Mouse (Mus musculus) heart, postnatal 14 days (tissue): Measurements from ENCODE around the gene Atg2a. TPM values are rescaled to one million over a fixed set of nuclear protein-coding genes. Genes with fewer than 3 reads are reported as not detected.
"Not testable (repeated sequence)": the region's sequence is repeated elsewhere in the genome, so short reads cannot be mapped to it uniquely, and the experiment has no call there.

Source experiments
- DNase-seq, 2 experiments: peaks; one replicate each; pipeline ENCODE4 v3.0.0; 2021 to 2022
- intact Hi-C: fragments of 180-260 bp; cut with DNase I; formaldehyde crosslinking; loops from one replicate; pipeline ENCODE4 v1.15.1; 2025
- total RNA-seq, 2 experiments: library from RNA; stranded (reverse); gene quantifications; 2 replicates each; pipeline ENCODE4 v1.2.3; 2021

The Atg2a gene
- total RNA-seq, 2 experiments from 2014 or later, result 20.4 to 22.7 TPM

GRCm38 (mm10) chr19:6289696-6290238 lies 48.3 kb downstream of the Atg2a start:
- no peak for DNase-seq
- intact Hi-C loops, result no loop called here

GRCm38 (mm10) chr19:6290720-6291116 lies 49.2 kb downstream of the Atg2a start:
- not testable (repeated sequence) for DNase-seq
- intact Hi-C loops, result loop anchor here (1.0 kb wide), 1 partner anchor 9 kb away; no protein-coding TSS in a partner anchor

GRCm38 (mm10) chr19:6291117-6291781 lies 49.8 kb downstream of the Atg2a start:
- intact Hi-C loops, result loop anchor here (1.0 kb wide), 1 partner anchor 8 kb away; no protein-coding TSS in a partner anchor
- DNase-seq, result peak; percentile 57 to 64

- DNase-seq, result no peak
- intact Hi-C loops, result loop anchor here (2.0 kb wide), 1 partner anchor 15 kb away; the partner anchor contains the start of gene Ehd1
These were observed 50.8 kb downstream of the Atg2a start for GRCm38 (mm10) chr19:6292262-6292661.

GRCm38 (mm10) chr19:6294301-6294700 lies 52.8 kb downstream of the Atg2a start:
- intact Hi-C loops, result no loop called here
- no peak for DNase-seq

- DNase-seq, result no peak
- intact Hi-C loops, result no loop called here
These were observed 55.2 kb downstream of the Atg2a start for GRCm38 (mm10) chr19:6296551-6297210.

- intact Hi-C loops, result no loop called here
- DNase-seq, result peak in 1 of 2 experiments; percentile 40
These were observed 56.2 kb downstream of the Atg2a start for GRCm38 (mm10) chr19:6297641-6298040.

- intact Hi-C loops, result loop anchor here (1.0 kb wide), 1 partner anchor 8 kb away; no protein-coding TSS in a partner anchor
- DNase-seq, result no peak
These were observed 57.5 kb downstream of the Atg2a start for GRCm38 (mm10) chr19:6299003-6299402.

- intact Hi-C loops, result loop anchor here (1.0 kb wide), 1 partner anchor 8 kb away; no protein-coding TSS in a partner anchor
- peak; percentile 49 to 51 for DNase-seq
These were observed 58.2 kb downstream of the Atg2a start for GRCm38 (mm10) chr19:6299450-6300267.

GRCm38 (mm10) chr19:6300402-6300841 lies 59.0 kb downstream of the Atg2a start:
- DNase-seq, result peak; percentile 60 to 62
- intact Hi-C loops, result no loop called here

GRCm38 (mm10) chr19:6302114-6302513 lies 60.6 kb downstream of the Atg2a start:
- intact Hi-C loops, result no loop called here
- DNase-seq, result no peak

- intact Hi-C loops, result no loop called here
- DNase-seq, result peak; percentile 70 to 75
These were observed 61.1 kb downstream of the Atg2a start for GRCm38 (mm10) chr19:6302522-6302921.

- DNase-seq, result no peak
- intact Hi-C loops, result no loop called here
These were observed 62.4 kb downstream of the Atg2a start for GRCm38 (mm10) chr19:6303831-6304230.

- intact Hi-C loops, result loop anchor here (1.0 kb wide), 1 partner anchor 37 kb away; no protein-coding TSS in a partner anchor
- peak; percentile 93 to 97 for DNase-seq
These were observed 63.5 kb downstream of the Atg2a start for GRCm38 (mm10) chr19:6304787-6305516.

- intact Hi-C loops, result loop anchor here (1.0 to 2.0 kb wide), 2 partner anchors 25 to 37 kb away; no protein-coding TSS in a partner anchor
- no peak for DNase-seq
These were observed 64.1 kb downstream of the Atg2a start for GRCm38 (mm10) chr19:6305517-6306115.

GRCm38 (mm10) chr19:6306137-6306551 lies 64.7 kb downstream of the Atg2a start, which contains the start of gene Cdc42bpg:
Cdc42bpg (plus strand) TSS chr19:6306456.
- DNase-seq, result peak; percentile 87 to 89
- intact Hi-C loops, result loop anchor here (2.0 kb wide), 1 partner anchor 25 kb away; no protein-coding TSS in a partner anchor

- intact Hi-C loops, result loop anchor here (2.0 kb wide), 1 partner anchor 24 kb away; no protein-coding TSS in a partner anchor
These were observed 65.1 kb downstream of the Atg2a start for GRCm38 (mm10) chr19:6306586-6306985.

GRCm38 (mm10) chr19:6307733-6308531 lies 66.5 kb downstream of the Atg2a start:
- DNase-seq, result no peak
- intact Hi-C loops, result loop anchor here (2.0 kb wide), 1 partner anchor 23 kb away; no protein-coding TSS in a partner anchor

More at GRCm38 (mm10) chr19:6306586-6306985, 65.1 kb downstream of the Atg2a start:
- peak; percentile 88 to 93 for DNase-seq
